24 mouse cellular contexts compared by ENCODE assay signal in the genomic region with DNA sequence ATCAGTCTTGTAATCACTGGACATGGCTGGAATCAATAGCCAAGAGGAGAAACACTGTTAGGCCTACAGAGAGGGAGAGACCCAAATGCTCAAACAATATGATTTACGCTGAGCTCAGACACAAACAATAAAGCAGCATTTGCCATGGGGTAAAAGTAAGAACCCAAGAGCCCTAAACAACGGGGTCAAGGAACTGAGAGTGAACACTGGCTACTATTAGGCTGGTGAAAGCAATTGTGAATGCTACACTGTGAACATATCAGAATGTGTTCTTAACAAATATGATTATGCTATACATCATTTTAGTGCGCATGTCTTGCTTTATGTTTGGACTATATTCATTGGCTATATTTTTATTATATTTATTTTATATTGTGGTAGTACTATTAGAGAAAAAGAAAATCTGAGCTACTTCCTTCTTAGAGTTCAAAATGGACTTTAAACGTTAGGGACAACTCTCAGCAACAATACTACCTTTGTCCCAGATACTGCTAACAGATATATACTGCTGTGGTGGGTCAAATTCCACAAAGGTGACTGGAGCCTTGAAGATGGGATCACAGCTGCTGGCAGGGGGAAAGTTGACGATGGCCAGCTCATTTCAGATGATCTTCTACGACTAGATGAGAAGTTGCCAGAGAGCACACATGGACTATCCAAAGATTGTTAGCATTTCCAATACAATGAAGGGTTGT. TPM values are rescaled to one million over a fixed set of nuclear protein-coding genes. Genes with fewer than 3 reads are reported as not detected.
DNase-seq lines count a peak whose midpoint lies in the region; ATAC-seq and TF ChIP-seq lines count a peak whose summit lies in the region.
"Had no signal": no experiment of that assay in that cellular context is flagged by ENCODE, and none has a peak within 500 bp of the region (broad histone marks: within the 10 kb centered on the region; RNA-seq: fewer than 3 reads in every experiment).

No protein-coding gene starts in this region.

- H3K27ac ChIP-seq in forebrain, embryonic 12.5 days: no peak overlapping the region
- no peak overlapping the region for H3K27ac ChIP-seq in forebrain, embryonic 13.5 days
- no peak overlapping the region for H3K27ac ChIP-seq in midbrain, embryonic 11.5 days (ENCODE audit: low read depth, low read length)
- no peak overlapping the region for H3K27ac ChIP-seq in midbrain, embryonic 14.5 days (replicated peaks; ENCODE audit: low read depth, low read length)
- no peak overlapping the region for H3K27ac ChIP-seq in intestine, embryonic 14.5 days (ENCODE audit: low read depth)
- peak overlapping the region; percentile 82 for H3K27ac ChIP-seq in intestine, postnatal 0 days (ENCODE audit: low read depth, low read length)
- H3K27ac ChIP-seq: embryonic facial prominence, embryonic 10.5 days; embryonic facial prominence, embryonic 13.5 days; heart, adult 2 months; hindbrain, embryonic 10.5 days; hindbrain, embryonic 14.5 days had no signal

- H3K36me3 ChIP-seq in forebrain, embryonic 12.5 days (replicated peaks): no peaks in the 10 kb centered on the region
- no peaks in the 10 kb centered on the region for H3K36me3 ChIP-seq in forebrain, embryonic 13.5 days (ENCODE audit: poor library complexity, severe bottlenecking)
- no peaks in the 10 kb centered on the region for H3K36me3 ChIP-seq in midbrain, embryonic 11.5 days (ENCODE audit: control insufficient read depth, insufficient read depth, low read length)
- no peaks in the 10 kb centered on the region for H3K36me3 ChIP-seq in midbrain, embryonic 14.5 days (ENCODE audit: control insufficient read depth, insufficient read depth, low read length)
- no peaks in the 10 kb centered on the region for H3K36me3 ChIP-seq in intestine, embryonic 14.5 days (ENCODE audit: control insufficient read depth, insufficient read depth, low read length)
- H3K36me3 ChIP-seq in intestine, postnatal 0 days (ENCODE audit: control insufficient read depth, insufficient read depth): no peaks in the 10 kb centered on the region
- H3K36me3 ChIP-seq: embryonic facial prominence, embryonic 10.5 days; embryonic facial prominence, embryonic 13.5 days; hindbrain, embryonic 10.5 days had no signal

- no peak overlapping the region for H3K4me3 ChIP-seq in forebrain, embryonic 12.5 days (replicated peaks)
- no peak overlapping the region for H3K4me3 ChIP-seq in forebrain, embryonic 13.5 days
- no peak overlapping the region for H3K4me3 ChIP-seq in midbrain, embryonic 11.5 days (ENCODE audit: low read depth, low read length)
- H3K4me3 ChIP-seq in midbrain, embryonic 14.5 days (replicated peaks; ENCODE audit: low read depth, low read length): no peak overlapping the region
- no peak overlapping the region for H3K4me3 ChIP-seq in intestine, embryonic 14.5 days (ENCODE audit: low read depth, low read length)
- H3K4me3 ChIP-seq in intestine, postnatal 0 days (ENCODE audit: low read depth, low read length): no peak overlapping the region
- H3K4me3 ChIP-seq: embryonic facial prominence, embryonic 10.5 days; embryonic facial prominence, embryonic 13.5 days; erythroblast, embryonic 14.5 days; heart, adult 2 months; hindbrain, embryonic 10.5 days had no signal

- no peak for DNase-seq in midbrain, embryonic 11.5 days (ENCODE audit: low spot score, missing footprints)
- no peak for DNase-seq in midbrain, embryonic 14.5 days
- DNase-seq in intestine, embryonic 14.5 days (ENCODE audit: low spot score): no peak
- no peak for DNase-seq in heart, postnatal 10 days
- DNase-seq in c-Kit-positive CD71-positive TER-119-positive erythroid progenitor cells, embryonic 14.5 days (ENCODE audit: low spot score): no peak
- DNase-seq: gastrocnemius, postnatal 36 days had no signal

- H3K9me3 ChIP-seq in forebrain, embryonic 12.5 days: no peaks in the 10 kb centered on the region
- H3K9me3 ChIP-seq in forebrain, embryonic 13.5 days (replicated peaks): no peaks in the 10 kb centered on the region
- H3K9me3 ChIP-seq in midbrain, embryonic 11.5 days (ENCODE audit: control insufficient read depth, low read length): no peaks in the 10 kb centered on the region
- no peaks in the 10 kb centered on the region for H3K9me3 ChIP-seq in midbrain, embryonic 14.5 days (ENCODE audit: control insufficient read depth, low read length)
- no peaks in the 10 kb centered on the region for H3K9me3 ChIP-seq in intestine, embryonic 14.5 days (ENCODE audit: control insufficient read depth, low read length)
- H3K9me3 ChIP-seq in intestine, postnatal 0 days (ENCODE audit: control insufficient read depth): no peaks in the 10 kb centered on the region
- H3K9me3 ChIP-seq: embryonic facial prominence, embryonic 10.5 days; embryonic facial prominence, embryonic 13.5 days; hindbrain, embryonic 10.5 days had no signal

- 0 out of 2 replicates have a peak, but pooled peaks have one; percentile 14 for ATAC-seq in forebrain, embryonic 12.5 days (ENCODE audit: low FRiP score)
- ATAC-seq in forebrain, embryonic 13.5 days: no peak; the same call in 1 of the 2 replicates
- ATAC-seq in midbrain, embryonic 11.5 days (ENCODE audit: low FRiP score): peak; percentile 19; the same call in 1 of the 2 replicates
- no peak for ATAC-seq in midbrain, embryonic 14.5 days (ENCODE audit: low FRiP score, low TSS enrichment)
- peak; percentile 77 for ATAC-seq in intestine, embryonic 14.5 days (replicated peaks; ENCODE audit: low FRiP score, low TSS enrichment, low read depth)
- ATAC-seq in intestine, postnatal 0 days: peak; percentile 97

- no peaks in the 10 kb centered on the region for H3K4me1 ChIP-seq in forebrain, embryonic 12.5 days
- H3K4me1 ChIP-seq in forebrain, embryonic 13.5 days: no peaks in the 10 kb centered on the region
- H3K4me1 ChIP-seq in midbrain, embryonic 11.5 days (ENCODE audit: control insufficient read depth, insufficient read depth, low read length): no peaks in the 10 kb centered on the region
- no peaks in the 10 kb centered on the region for H3K4me1 ChIP-seq in midbrain, embryonic 14.5 days (ENCODE audit: control insufficient read depth, insufficient read depth, low read length)
- no peaks in the 10 kb centered on the region for H3K4me1 ChIP-seq in intestine, embryonic 14.5 days (replicated peaks; ENCODE audit: control insufficient read depth, insufficient read depth, low read length)
- no peaks in the 10 kb centered on the region for H3K4me1 ChIP-seq in intestine, postnatal 0 days (replicated peaks; ENCODE audit: control insufficient read depth, insufficient read depth, low read length)
- H3K4me1 ChIP-seq: embryonic facial prominence, embryonic 10.5 days; embryonic facial prominence, embryonic 13.5 days; hindbrain, embryonic 10.5 days had no signal

- H3K9ac ChIP-seq in forebrain, embryonic 12.5 days: no peak overlapping the region
- no peak overlapping the region for H3K9ac ChIP-seq in forebrain, embryonic 13.5 days
- no peak overlapping the region for H3K9ac ChIP-seq in midbrain, embryonic 11.5 days (ENCODE audit: low read length)
- H3K9ac ChIP-seq in midbrain, embryonic 14.5 days (replicated peaks; ENCODE audit: low read length): no peak overlapping the region
- no peak overlapping the region for H3K9ac ChIP-seq in intestine, embryonic 14.5 days (ENCODE audit: low read length)
- no peak overlapping the region for H3K9ac ChIP-seq in intestine, postnatal 0 days (ENCODE audit: low read depth, low read length)
- H3K9ac ChIP-seq: embryonic facial prominence, embryonic 13.5 days; hindbrain, embryonic 14.5 days had no signal

- WGBS in forebrain, embryonic 12.5 days: 70% methylated on average over 6 of the region's 6 CpGs
- 71% methylated on average over 6 of the region's 6 CpGs for WGBS in forebrain, embryonic 13.5 days
- 74% methylated on average over 6 of the region's 6 CpGs for WGBS in midbrain, embryonic 11.5 days
- 72% methylated on average over 6 of the region's 6 CpGs for WGBS in midbrain, embryonic 14.5 days
- WGBS in intestine, embryonic 14.5 days: 59% methylated on average over 6 of the region's 6 CpGs
- WGBS in intestine, postnatal 0 days: 30% methylated on average over 6 of the region's 6 CpGs

- TF ChIP-seq CTCF in intestine, postnatal 0 days (IDR thresholded peaks at IDR 0.05; ENCODE audit: low read depth): no peak

- no peak overlapping the region for H3K4me2 ChIP-seq in forebrain, embryonic 12.5 days
- H3K4me2 ChIP-seq in forebrain, embryonic 13.5 days: no peak overlapping the region
- H3K4me2 ChIP-seq in midbrain, embryonic 11.5 days: no peak overlapping the region
- no peak overlapping the region for H3K4me2 ChIP-seq in midbrain, embryonic 14.5 days (ENCODE audit: low read length)
- no peak overlapping the region for H3K4me2 ChIP-seq in intestine, embryonic 14.5 days (ENCODE audit: low read length)
- H3K4me2 ChIP-seq in intestine, postnatal 0 days (replicated peaks; ENCODE audit: low read depth): no peak overlapping the region
- H3K4me2 ChIP-seq: embryonic facial prominence, embryonic 13.5 days; heart, embryonic 11.5 days; hindbrain, embryonic 14.5 days had no signal

- no peaks in the 10 kb centered on the region for H3K27me3 ChIP-seq in forebrain, embryonic 12.5 days
- H3K27me3 ChIP-seq in forebrain, embryonic 13.5 days: no peaks in the 10 kb centered on the region
- H3K27me3 ChIP-seq in midbrain, embryonic 11.5 days (ENCODE audit: control insufficient read depth, insufficient read depth, low read length): no peaks in the 10 kb centered on the region
- H3K27me3 ChIP-seq in midbrain, embryonic 14.5 days (ENCODE audit: control insufficient read depth, insufficient read depth, low read length): no peaks in the 10 kb centered on the region
- no peaks in the 10 kb centered on the region for H3K27me3 ChIP-seq in intestine, embryonic 14.5 days (replicated peaks; ENCODE audit: control insufficient read depth, insufficient read depth, low read length)
- no peaks in the 10 kb centered on the region for H3K27me3 ChIP-seq in intestine, postnatal 0 days (replicated peaks; ENCODE audit: control insufficient read depth, insufficient read depth, low read length)
- H3K27me3 ChIP-seq: embryonic facial prominence, embryonic 13.5 days had no signal

- intact Hi-C loops in heart, postnatal 10 days (cut with DNase I): loop anchor here (1.0 to 10.0 kb wide), 3 partner anchors 171 to 322 kb away; no protein-coding TSS in a partner anchor

RNA-seq across cellular contexts. Expression of a gene that starts 21.9 kb away (rescaled TPM):
- polyA plus RNA-seq in forebrain, embryonic 12.5 days (2016; fragmentation: Nextera tagmentation; extraction: Ambion mirVana): not detected in 2 replicates
- polyA plus RNA-seq in forebrain, embryonic 13.5 days (2015; fragmentation: Nextera tagmentation; extraction: Ambion mirVana): not detected in 2 replicates
- not detected in 2 replicates for polyA plus RNA-seq in midbrain, embryonic 11.5 days (2014; fragmentation: Nextera tagmentation; extraction: Ambion mirVana)
- polyA plus RNA-seq in midbrain, embryonic 14.5 days (2014; fragmentation: Nextera tagmentation; extraction: Ambion mirVana): not detected in 2 replicates
- polyA plus RNA-seq in intestine, embryonic 14.5 days (2014; fragmentation: Nextera tagmentation; extraction: Ambion mirVana): 0.08 TPM in 1 of 2 replicates, not detected in the other
- 0.18 and 0.30 TPM in 2 replicates for polyA plus RNA-seq in intestine, postnatal 0 days (2015; fragmentation: Nextera tagmentation; extraction: Ambion mirVana)
- total RNA-seq in heart, postnatal 10 days (2021): not detected
- total RNA-seq: adrenal gland, adult 8-10 months; adrenal gland, postnatal 25 days; gastrocnemius, adult 18-20 months; gastrocnemius, postnatal 10 days; gastrocnemius, postnatal 36 days; granulocyte monocyte progenitor cell, adult 5-6 weeks; heart, adult 2 months; heart, postnatal 36 days had no signal
- polyA plus RNA-seq: brain, embryonic 14.5 days; embryonic facial prominence, embryonic 10.5 days; erythroblast, embryonic 14.5 days; forebrain, embryonic 16.5 days; heart, adult 2 months; heart, embryonic 11.5 days; hindbrain, embryonic 10.5 days had no signal

RNA-seq across cellular contexts. Expression of a gene that starts 28.4 kb away (rescaled TPM):
- polyA plus RNA-seq in forebrain, embryonic 12.5 days (2016; fragmentation: Nextera tagmentation; extraction: Ambion mirVana): 62.6 and 62.7 TPM in 2 replicates
- 43.2 and 47.2 TPM in 2 replicates for polyA plus RNA-seq in forebrain, embryonic 13.5 days (2015; fragmentation: Nextera tagmentation; extraction: Ambion mirVana)
- polyA plus RNA-seq in midbrain, embryonic 11.5 days (2014; fragmentation: Nextera tagmentation; extraction: Ambion mirVana): 67.9 and 74.1 TPM in 2 replicates
- polyA plus RNA-seq in midbrain, embryonic 14.5 days (2014; fragmentation: Nextera tagmentation; extraction: Ambion mirVana): 71.4 and 86.6 TPM in 2 replicates
- 58.5 and 61.4 TPM in 2 replicates for polyA plus RNA-seq in intestine, embryonic 14.5 days (2014; fragmentation: Nextera tagmentation; extraction: Ambion mirVana)
- 33.1 and 33.3 TPM in 2 replicates for polyA plus RNA-seq in intestine, postnatal 0 days (2015; fragmentation: Nextera tagmentation; extraction: Ambion mirVana)
- 10 to 100 TPM; 56.7 to 58.4 TPM for total RNA-seq in heart, postnatal 10 days (2021)

Comparison
In these comparisons a context has a peak if more than half of its experiments do, and no peak if none do; other contexts are left out.
1. ATAC-seq: peak in forebrain, embryonic 12.5 days (single experiment), midbrain, embryonic 11.5 days (single experiment), intestine, embryonic 14.5 days (single experiment) and intestine, postnatal 0 days (single experiment); none in forebrain, embryonic 13.5 days (single experiment) and midbrain, embryonic 14.5 days (single experiment).